Mouse (Mus musculus): Measurements from ENCODE around the gene Erbb4. TPM values are rescaled to one million over a fixed set of nuclear protein-coding genes. Genes with fewer than 3 reads are reported as not detected.

Gene Erbb4
- polyA plus RNA-seq, 1 experiment from 2014 or later = 10.2 TPM

DNA sequence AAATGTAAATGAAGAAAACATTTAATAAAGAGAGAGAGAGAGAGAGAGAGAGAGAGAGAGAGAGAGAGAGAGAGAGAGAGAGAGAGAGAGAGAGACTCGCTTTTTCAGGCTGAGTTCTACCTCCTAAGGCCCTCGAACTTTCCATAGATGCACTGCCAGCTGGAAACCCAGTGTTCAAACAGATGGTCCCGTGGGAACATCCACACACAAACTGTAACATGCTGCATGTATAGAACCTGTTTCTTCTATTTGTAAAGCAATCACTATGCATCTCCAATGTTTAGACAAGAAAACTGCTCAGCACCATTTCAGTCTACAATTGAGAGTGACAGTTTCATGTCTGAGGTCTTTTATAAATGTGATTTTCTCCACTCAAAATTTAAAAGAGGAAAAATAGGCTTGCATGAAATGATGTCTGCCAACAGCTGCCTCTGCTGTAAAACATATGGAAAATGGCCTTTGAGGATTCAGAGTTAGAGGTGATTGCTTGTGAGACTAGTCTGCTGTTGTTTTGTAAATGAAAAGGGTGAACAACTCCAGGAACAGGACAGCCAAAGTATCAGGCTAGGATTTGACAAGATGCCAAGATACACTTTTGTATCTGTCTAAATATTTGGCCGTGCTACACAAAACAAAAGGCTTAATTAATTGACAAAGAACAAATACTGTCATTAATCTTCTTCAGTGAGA, 533.9 kb downstream of the Erbb4 start:
- Histone ChIP-seq H3K9ac (ENCODE audit: low read depth, low read length) (no peak overlapping the region), H3K4me1 (replicated peaks; ENCODE audit: control insufficient read depth, insufficient read depth, low read length) (no peaks in the 10 kb centered on the region), H3K9me3 (ENCODE audit: control insufficient read depth, low read length) (no peaks in the 10 kb centered on the region), H3K4me3 (ENCODE audit: low read depth, low read length) (no peak overlapping the region), H3K4me2 (replicated peaks; ENCODE audit: low read depth, low read length) (no peak overlapping the region), H3K27ac (ENCODE audit: low read depth, low read length) (no peak overlapping the region), H3K36me3 (ENCODE audit: control insufficient read depth, insufficient read depth, low read length) (no peaks in the 10 kb centered on the region), H3K27me3 (ENCODE audit: control insufficient read depth, insufficient read depth, low read length) (no peaks in the 10 kb centered on the region)
- DNase-seq (ENCODE audit: low spot score) (no peak), ATAC-seq (ENCODE audit: low FRiP score) (no peak)
- WGBS = 67% methylated on average over 4 of the region's 4 CpGs

DNA sequence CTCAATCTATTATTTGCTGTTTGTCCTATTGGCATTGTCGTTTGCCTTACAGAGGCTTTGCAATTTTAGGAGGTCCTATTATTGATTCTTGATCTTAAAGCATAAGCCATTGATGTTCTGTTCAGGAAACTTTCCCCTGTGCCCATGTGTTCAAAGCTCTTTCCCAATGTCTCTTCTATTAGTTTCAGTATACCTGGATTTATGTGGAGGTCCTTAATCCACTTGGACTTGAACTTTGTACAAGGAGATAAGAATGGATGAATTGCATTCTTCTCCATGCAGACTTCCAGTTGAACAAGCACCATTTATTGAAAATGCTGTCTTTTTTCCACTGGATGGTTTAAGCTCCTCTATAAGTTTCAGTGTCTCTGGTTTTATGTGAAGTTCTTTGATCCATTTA, 536.9 kb downstream of the Erbb4 start:
- H3K27ac ChIP-seq (ENCODE audit: low read depth, low read length) = no peak overlapping the region
- H3K4me3 ChIP-seq (ENCODE audit: low read depth, low read length) = no peak overlapping the region
- no peak overlapping the region for H3K4me2 ChIP-seq (replicated peaks; ENCODE audit: low read depth, low read length)
- H3K27me3 ChIP-seq (ENCODE audit: control insufficient read depth, insufficient read depth, low read length) = no peaks in the 10 kb centered on the region
- H3K9ac ChIP-seq (ENCODE audit: low read depth, low read length) = no peak overlapping the region
- H3K36me3 ChIP-seq (ENCODE audit: control insufficient read depth, insufficient read depth, low read length) = no peaks in the 10 kb centered on the region
- ATAC-seq (ENCODE audit: low FRiP score) (no peak), DNase-seq (ENCODE audit: low spot score) (no peak)
- no peaks in the 10 kb centered on the region for H3K9me3 ChIP-seq (ENCODE audit: control insufficient read depth, low read length)
- no peaks in the 10 kb centered on the region for H3K4me1 ChIP-seq (replicated peaks; ENCODE audit: control insufficient read depth, insufficient read depth, low read length)
- WGBS = 94% methylated on average over 1 of the region's 1 CpGs

DNA sequence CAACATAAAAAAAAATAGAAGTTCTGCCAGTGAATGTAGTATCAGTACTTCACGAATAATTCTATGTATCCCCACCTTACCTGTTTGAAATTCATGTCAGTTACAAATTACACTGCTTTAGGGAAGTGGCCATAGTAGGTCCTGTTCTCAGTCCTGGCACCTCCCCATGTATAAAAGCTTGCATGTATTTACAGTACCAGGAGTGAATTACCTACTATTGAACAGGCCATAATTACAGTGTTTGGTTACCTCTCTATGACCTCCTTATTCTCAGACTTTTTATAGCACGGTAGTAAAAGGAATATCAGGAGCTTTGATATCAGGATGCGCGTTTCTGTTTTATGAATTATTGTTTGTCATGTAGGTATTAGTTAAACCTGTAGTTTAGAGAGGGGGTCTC, 564.9 kb downstream of the Erbb4 start:
- Histone ChIP-seq H3K4me3 (ENCODE audit: low read depth, low read length) (no peak overlapping the region), H3K36me3 (ENCODE audit: control insufficient read depth, insufficient read depth, low read length) (no peaks in the 10 kb centered on the region), H3K4me1 (replicated peaks; ENCODE audit: control insufficient read depth, insufficient read depth, low read length) (no peaks in the 10 kb centered on the region), H3K9me3 (ENCODE audit: control insufficient read depth, low read length) (no peaks in the 10 kb centered on the region), H3K9ac (ENCODE audit: low read depth, low read length) (no peak overlapping the region), H3K4me2 (replicated peaks; ENCODE audit: low read depth, low read length) (no peak overlapping the region), H3K27me3 (ENCODE audit: control insufficient read depth, insufficient read depth, low read length) (no peaks in the 10 kb centered on the region), H3K27ac (ENCODE audit: low read depth, low read length) (no peak overlapping the region)
- WGBS = 93% methylated on average over 4 of the region's 4 CpGs
- ATAC-seq (ENCODE audit: low FRiP score) (no peak), DNase-seq (ENCODE audit: low spot score) (no peak)

DNA sequence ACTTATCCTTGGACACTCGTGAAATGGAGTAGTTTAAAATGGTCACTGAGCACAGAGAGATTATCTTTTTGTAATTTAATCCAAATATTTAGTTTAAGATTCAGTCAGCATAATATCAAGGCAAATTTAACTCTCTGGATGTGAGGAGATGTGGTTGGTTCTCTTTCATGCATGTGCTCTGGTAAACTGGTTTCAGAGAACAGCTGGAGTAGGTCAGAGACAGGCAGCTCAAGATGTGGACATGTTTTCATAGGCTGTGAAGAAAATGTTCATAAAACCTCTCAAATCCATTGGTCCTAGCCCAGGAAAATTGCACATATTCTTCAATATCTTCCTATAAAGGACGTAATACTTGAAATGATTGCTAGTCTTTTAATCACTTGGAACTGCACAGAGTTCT, 590.0 kb downstream of the Erbb4 start:
- no peak overlapping the region for H3K4me3 ChIP-seq (ENCODE audit: low read depth, low read length)
- no peaks in the 10 kb centered on the region for H3K9me3 ChIP-seq (ENCODE audit: control insufficient read depth, low read length)
- no peaks in the 10 kb centered on the region for H3K4me1 ChIP-seq (replicated peaks; ENCODE audit: control insufficient read depth, insufficient read depth, low read length)
- no peak overlapping the region for H3K9ac ChIP-seq (ENCODE audit: low read depth, low read length)
- H3K36me3 ChIP-seq (ENCODE audit: control insufficient read depth, insufficient read depth, low read length) = no peaks in the 10 kb centered on the region
- no peak overlapping the region for H3K4me2 ChIP-seq (replicated peaks; ENCODE audit: low read depth, low read length)
- no peaks in the 10 kb centered on the region for H3K27me3 ChIP-seq (ENCODE audit: control insufficient read depth, insufficient read depth, low read length)
- no peak for DNase-seq (ENCODE audit: low spot score)
- no peak for ATAC-seq (ENCODE audit: low FRiP score)
- H3K27ac ChIP-seq (ENCODE audit: low read depth, low read length) = no peak overlapping the region
- 80% methylated on average over 2 of the region's 2 CpGs for WGBS

DNA sequence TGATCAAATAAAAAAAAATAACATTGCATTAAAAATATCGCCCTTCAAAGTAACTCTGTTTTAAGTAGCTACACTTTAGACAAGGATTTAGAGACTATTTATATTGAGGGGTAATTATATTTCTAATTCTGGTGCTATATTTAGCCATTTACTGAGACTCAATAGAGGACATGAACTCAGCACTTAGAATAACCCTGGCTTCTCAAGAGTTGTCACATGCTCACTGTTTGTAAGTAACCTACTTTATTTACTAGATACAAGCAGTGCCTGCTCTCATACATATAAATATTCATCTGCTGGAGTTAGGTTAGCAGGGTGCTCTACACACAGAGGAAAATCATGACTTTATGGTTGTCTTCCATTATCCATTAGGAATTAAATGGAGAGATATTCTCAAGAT, 604.0 kb downstream of the Erbb4 start:
- 100% methylated on average over 1 of the region's 1 CpGs for WGBS
- DNase-seq (ENCODE audit: low spot score) (no peak), ATAC-seq (ENCODE audit: low FRiP score) (no peak)
- H3K36me3 ChIP-seq (ENCODE audit: control insufficient read depth, insufficient read depth, low read length) = no peaks in the 10 kb centered on the region
- H3K27me3 ChIP-seq (ENCODE audit: control insufficient read depth, insufficient read depth, low read length) = no peaks in the 10 kb centered on the region
- H3K4me1 ChIP-seq (replicated peaks; ENCODE audit: control insufficient read depth, insufficient read depth, low read length) = no peaks in the 10 kb centered on the region
- no peak overlapping the region for H3K9ac ChIP-seq (ENCODE audit: low read depth, low read length)
- H3K4me2 ChIP-seq (replicated peaks; ENCODE audit: low read depth, low read length) = no peak overlapping the region
- no peaks in the 10 kb centered on the region for H3K9me3 ChIP-seq (ENCODE audit: control insufficient read depth, low read length)
- no peak overlapping the region for H3K4me3 ChIP-seq (ENCODE audit: low read depth, low read length)
- no peak overlapping the region for H3K27ac ChIP-seq (ENCODE audit: low read depth, low read length)

DNA sequence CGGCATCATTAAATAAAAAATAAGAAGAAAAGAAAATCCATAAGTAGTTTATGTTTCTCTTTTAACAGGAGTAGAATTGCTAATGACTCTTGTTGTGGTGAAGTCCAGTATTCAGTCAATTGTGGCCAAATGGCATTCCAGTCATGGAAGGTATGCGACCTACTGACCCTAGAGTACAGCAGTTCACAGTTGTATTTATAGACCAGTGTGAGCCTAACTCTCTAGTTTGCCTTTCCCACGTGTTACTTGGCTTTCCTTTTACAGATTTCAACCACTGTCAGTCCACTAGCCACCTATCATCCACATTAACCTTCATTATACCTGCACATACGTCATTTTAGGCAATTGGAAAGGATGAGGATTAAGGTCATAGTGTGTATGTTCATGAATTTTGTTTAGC, 606.3 kb downstream of the Erbb4 start:
- WGBS = 37% methylated on average over 4 of the region's 4 CpGs
- H3K4me1 ChIP-seq (replicated peaks; ENCODE audit: control insufficient read depth, insufficient read depth, low read length) = no peaks in the 10 kb centered on the region
- H3K4me3 ChIP-seq (ENCODE audit: low read depth, low read length) = no peak overlapping the region
- H3K27ac ChIP-seq (ENCODE audit: low read depth, low read length) = no peak overlapping the region
- no peaks in the 10 kb centered on the region for H3K27me3 ChIP-seq (ENCODE audit: control insufficient read depth, insufficient read depth, low read length)
- H3K9ac ChIP-seq (ENCODE audit: low read depth, low read length) = no peak overlapping the region
- no peaks in the 10 kb centered on the region for H3K36me3 ChIP-seq (ENCODE audit: control insufficient read depth, insufficient read depth, low read length)
- ATAC-seq (ENCODE audit: low FRiP score) (no peak), DNase-seq (ENCODE audit: low spot score) (peak; percentile 19)
- no peak overlapping the region for H3K4me2 ChIP-seq (replicated peaks; ENCODE audit: low read depth, low read length)
- no peaks in the 10 kb centered on the region for H3K9me3 ChIP-seq (ENCODE audit: control insufficient read depth, low read length)

DNA sequence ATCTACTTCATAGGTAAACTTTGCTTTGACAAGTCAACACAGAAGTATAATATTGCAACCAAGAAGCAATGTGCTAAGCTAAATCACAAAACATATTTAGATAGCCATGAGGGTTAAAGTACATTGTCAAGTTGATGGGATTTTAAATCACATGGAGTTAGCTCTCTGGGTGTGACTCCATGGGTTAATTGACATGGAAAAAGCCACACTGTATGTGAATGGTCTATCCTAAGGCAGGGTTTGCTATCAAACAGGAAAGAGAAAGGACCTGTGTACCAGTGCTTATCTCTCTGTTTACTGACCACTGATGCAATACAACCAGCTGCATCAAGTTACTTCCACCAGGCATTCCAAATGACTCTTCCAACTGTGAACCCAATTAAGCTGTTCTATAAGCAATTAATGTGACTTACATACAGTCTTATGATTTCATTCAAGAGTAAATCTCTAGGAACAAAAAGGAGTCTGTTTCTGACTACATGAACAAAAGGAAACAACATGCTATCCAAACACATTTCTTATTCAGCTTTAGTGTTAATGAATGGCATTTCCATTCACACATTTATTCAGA, 641.4 kb downstream of the Erbb4 start:
- H3K9ac ChIP-seq (ENCODE audit: low read depth, low read length) = no peak overlapping the region
- no peak overlapping the region for H3K27ac ChIP-seq (ENCODE audit: low read depth, low read length)
- no peaks in the 10 kb centered on the region for H3K4me1 ChIP-seq (replicated peaks; ENCODE audit: control insufficient read depth, insufficient read depth, low read length)
- H3K9me3 ChIP-seq (ENCODE audit: control insufficient read depth, low read length) = no peaks in the 10 kb centered on the region
- H3K36me3 ChIP-seq (ENCODE audit: control insufficient read depth, insufficient read depth, low read length) = no peaks in the 10 kb centered on the region
- ATAC-seq (ENCODE audit: low FRiP score) (no peak), DNase-seq (ENCODE audit: low spot score) (no peak)
- H3K27me3 ChIP-seq (ENCODE audit: control insufficient read depth, insufficient read depth, low read length) = no peaks in the 10 kb centered on the region
- no peak overlapping the region for H3K4me2 ChIP-seq (replicated peaks; ENCODE audit: low read depth, low read length)
- H3K4me3 ChIP-seq (ENCODE audit: low read depth, low read length) = no peak overlapping the region

DNA sequence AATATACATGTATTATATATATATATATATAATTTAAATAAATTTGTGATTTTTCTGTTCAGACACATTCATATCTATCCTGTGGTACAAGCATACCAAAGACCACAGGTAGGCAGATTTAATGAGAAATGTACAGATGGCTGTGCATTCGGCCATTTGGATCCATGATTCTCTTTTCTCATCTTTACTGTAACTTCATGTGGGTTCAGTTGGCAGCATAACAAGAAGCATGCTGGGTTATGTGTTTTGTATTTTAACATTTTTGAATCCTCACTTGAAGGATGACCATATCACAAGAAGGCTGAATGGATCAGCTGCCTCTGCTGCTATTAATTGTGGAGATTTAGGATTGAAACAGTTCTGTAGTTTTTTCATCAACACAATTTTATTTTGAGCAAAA, 656.6 kb downstream of the Erbb4 start:
- Histone ChIP-seq H3K4me3 (ENCODE audit: low read depth, low read length) (no peak overlapping the region), H3K9me3 (ENCODE audit: control insufficient read depth, low read length) (no peaks in the 10 kb centered on the region), H3K4me1 (replicated peaks; ENCODE audit: control insufficient read depth, insufficient read depth, low read length) (no peaks in the 10 kb centered on the region), H3K4me2 (replicated peaks; ENCODE audit: low read depth, low read length) (no peak overlapping the region), H3K36me3 (ENCODE audit: control insufficient read depth, insufficient read depth, low read length) (no peaks in the 10 kb centered on the region), H3K27ac (ENCODE audit: low read depth, low read length) (no peak overlapping the region), H3K9ac (ENCODE audit: low read depth, low read length) (no peak overlapping the region), H3K27me3 (ENCODE audit: control insufficient read depth, insufficient read depth, low read length) (no peaks in the 10 kb centered on the region)
- DNase-seq (ENCODE audit: low spot score) (no peak), ATAC-seq (ENCODE audit: low FRiP score) (no peak)
- WGBS = 83% methylated on average over 1 of the region's 1 CpGs

DNA sequence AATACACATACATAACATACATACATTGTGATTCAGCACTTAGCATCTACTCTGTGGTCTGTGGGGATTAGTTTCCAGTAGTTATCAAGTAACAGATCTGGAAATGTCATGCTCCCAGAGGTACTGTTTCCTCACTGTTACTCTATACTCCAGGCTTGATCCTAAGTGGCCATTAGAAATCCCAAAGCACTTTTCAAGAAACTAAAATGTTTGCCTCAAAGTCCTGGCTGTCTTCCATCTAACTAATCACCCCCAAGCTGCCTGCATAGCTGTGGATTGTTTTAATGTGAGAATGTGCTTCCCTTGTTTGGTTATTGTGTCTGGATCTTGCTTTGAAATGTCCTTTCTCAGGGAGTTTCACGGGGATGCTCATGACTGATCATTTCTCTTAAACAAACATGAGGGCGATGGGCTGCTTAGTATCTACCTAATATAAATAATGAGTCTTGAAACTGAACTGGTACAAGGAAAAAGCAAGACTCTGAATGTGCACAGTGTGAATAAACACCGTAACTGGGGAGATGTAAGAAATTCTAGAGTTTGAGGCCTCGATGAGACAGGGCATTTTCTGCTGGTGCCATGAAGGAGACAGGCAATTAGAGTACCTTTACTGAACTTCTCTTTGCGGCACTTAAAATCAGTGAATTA, 683.4 kb downstream of the Erbb4 start:
- H3K9ac ChIP-seq (ENCODE audit: low read depth, low read length) = no peak overlapping the region
- no peak overlapping the region for H3K4me3 ChIP-seq (ENCODE audit: low read depth, low read length)
- no peaks in the 10 kb centered on the region for H3K36me3 ChIP-seq (ENCODE audit: control insufficient read depth, insufficient read depth, low read length)
- H3K4me2 ChIP-seq (replicated peaks; ENCODE audit: low read depth, low read length) = no peak overlapping the region
- H3K27ac ChIP-seq (ENCODE audit: low read depth, low read length) = no peak overlapping the region
- H3K4me1 ChIP-seq (replicated peaks; ENCODE audit: control insufficient read depth, insufficient read depth, low read length) = no peaks in the 10 kb centered on the region
- ATAC-seq (ENCODE audit: low FRiP score) (no peak), DNase-seq (ENCODE audit: low spot score) (no peak)
- H3K9me3 ChIP-seq (ENCODE audit: control insufficient read depth, low read length) = no peaks in the 10 kb centered on the region
- WGBS = 81% methylated on average over 5 of the region's 5 CpGs
- H3K27me3 ChIP-seq (ENCODE audit: control insufficient read depth, insufficient read depth, low read length) = no peaks in the 10 kb centered on the region

Measured in hindbrain, embryonic 11.5 days (tissue).